Mouse (Mus musculus) limb, embryonic 14.5 days (tissue): ENCODE data around the gene Xrn1. TPM values are rescaled to one million over a fixed set of nuclear protein-coding genes. Genes with fewer than 3 reads are reported as not detected.

ENCODE experiments used
- ATAC-seq: fragments of 200-750 bp; cut with Nextera tagmentation; 2 replicates; pipeline ENCODE4 v1.8.0; 2017; ENCODE audit warnings: low read depth, moderate number of reproducible peaks, moderate TSS enrichment; ENCODE audit not compliant: low FRiP score
- DNase-seq: peaks from one replicate; pipeline ENCODE4 v3.0.0-alpha.2; 2015; ENCODE audit warnings: low spot score
- H3K27ac ChIP-seq: fragments of 300-500 bp; sonication (generic); replicated peaks from 2 replicates; pipeline ENCODE4 v1.5.1; 2014; ENCODE audit warnings: low read depth, mild to moderate bottlenecking, low read length, moderate library complexity, mixed read lengths
- H3K27me3 ChIP-seq: fragments of 300-500 bp; sonication (generic); 2 replicates; pipeline ENCODE4 v1.6.1; 2014; ENCODE audit warnings: low read length, mixed read lengths; ENCODE audit not compliant: control insufficient read depth, insufficient read depth
- H3K36me3 ChIP-seq: fragments of 300-500 bp; sonication (generic); 2 replicates; pipeline ENCODE4 v1.6.1; 2014; ENCODE audit warnings: mild to moderate bottlenecking, low read length, moderate library complexity, mixed read lengths; ENCODE audit not compliant: control insufficient read depth, insufficient read depth
- H3K4me1 ChIP-seq: fragments of 300-500 bp; sonication (generic); 2 replicates; pipeline ENCODE4 v1.6.1; 2014; ENCODE audit warnings: antibody characterized with exemption, low read length, mixed read lengths; ENCODE audit not compliant: control insufficient read depth, insufficient read depth
- H3K4me2 ChIP-seq: fragments of 300-500 bp; sonication (generic); replicated peaks from 2 replicates; pipeline ENCODE4 v1.6.1; 2014; ENCODE audit warnings: low read depth, mild to moderate bottlenecking, low read length, moderate library complexity; ENCODE audit not compliant: severe bottlenecking
- H3K4me3 ChIP-seq: fragments of 300-500 bp; sonication (generic); replicated peaks from 2 replicates; pipeline ENCODE4 v1.5.1; 2014; ENCODE audit warnings: low read length
- H3K9ac ChIP-seq: fragments of 300-500 bp; sonication (generic); 2 replicates; pipeline ENCODE4 v1.6.1; 2014; ENCODE audit warnings: mild to moderate bottlenecking, low read depth, low read length, moderate library complexity; ENCODE audit not compliant: severe bottlenecking
- H3K9me3 ChIP-seq: fragments of 300-500 bp; sonication (generic); 2 replicates; pipeline ENCODE4 v1.6.1; 2016; ENCODE audit warnings: low read length; ENCODE audit not compliant: control insufficient read depth
- POLR2A ChIP-seq: fragments of 200-500 bp; IDR thresholded peaks from 2 replicates; pipeline ENCODE4 v1.8.0; 2012; ENCODE audit warnings: inconsistent platforms, mild to moderate bottlenecking, moderate library complexity, borderline replicate concordance; ENCODE audit not compliant: insufficient read depth, insufficient read length; ENCODE audit errors: extremely low read depth
- WGBS: fragments of 180-500 bp; shearing (Covaris S2); extraction: QIAGEN DNeasy Blood & Tissue Kit; methylation state at CpG from one replicate; pipeline ENCODE4 v1.1.7; 2014; 5-methylcytosine and 5-hydroxymethylcytosine counted together
- polyA plus RNA-seq, 2 experiments: library from polyadenylated mRNA; depleted of rRNA in 1 of 2; stranded (reverse) in 1 of 2; unstranded in 1 of 2; fragments of >200 nt; fragmentation: Nextera tagmentation in 1 of 2; extraction: Ambion mirVana in 1 of 2; gene quantifications; 2 replicates each; pipeline versions ENCODE4 v1.2.1 to v1.2.3; 2012 to 2014

Gene Xrn1
- polyA plus RNA-seq, 2 experiments = 14.7 to 18.4 TPM

DNA sequence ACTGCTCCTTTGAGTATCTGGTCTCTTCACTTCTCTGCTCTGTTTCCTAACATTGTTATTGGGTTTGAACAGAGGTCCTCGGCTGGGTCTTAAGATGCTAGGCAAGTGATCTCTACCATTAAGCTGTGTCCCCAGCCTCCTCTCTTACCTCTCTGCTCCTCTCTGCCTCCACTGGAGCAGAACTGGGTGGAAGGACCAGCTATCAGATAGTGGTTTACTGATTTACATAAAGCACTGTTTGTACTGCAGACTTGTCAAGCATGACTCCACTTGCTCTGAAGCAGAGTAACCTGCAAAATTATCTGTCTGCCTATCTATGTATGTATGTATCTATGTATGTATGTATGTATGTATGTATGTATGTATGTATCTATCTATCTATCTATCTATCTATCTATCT lies 138.7 kb downstream of the Xrn1 start:
- no peak for ATAC-seq
- Histone ChIP-seq H3K9me3 (0 out of 2 replicates have a peak, but pooled peaks cover 4% of the 10 kb centered on the region), H3K4me3 (no peak overlapping the region), H3K9ac (no peak overlapping the region), H3K4me2 (no peak overlapping the region), H3K4me1 (no peaks in the 10 kb centered on the region), H3K27ac (no peak overlapping the region), H3K36me3 (no peaks in the 10 kb centered on the region), H3K27me3 (no peaks in the 10 kb centered on the region)
- no peak for DNase-seq
- no peak for TF ChIP-seq POLR2A
- WGBS = 88% methylated on average over 1 of the region's 1 CpGs

DNA sequence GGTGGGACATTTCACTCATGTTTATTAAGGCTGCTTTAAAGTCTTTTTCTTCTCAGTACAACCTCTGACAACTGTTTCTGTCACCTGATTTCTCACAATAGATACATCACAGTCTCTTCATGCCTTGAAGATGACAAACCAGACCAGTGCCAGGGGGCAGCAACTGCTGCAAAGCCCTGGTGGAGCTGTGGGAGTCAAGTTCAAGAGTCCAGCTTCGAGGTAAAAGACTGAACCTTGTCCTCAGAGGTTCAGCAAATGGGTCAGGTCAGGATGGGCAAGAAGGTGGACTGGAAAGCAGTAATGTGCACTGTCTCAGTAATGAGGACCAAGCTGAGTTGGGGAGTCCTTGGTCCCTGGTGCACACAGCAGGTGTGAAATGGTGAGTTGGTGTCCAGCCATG lies 139.8 kb downstream of the Xrn1 start:
- Histone ChIP-seq H3K27ac (no peak overlapping the region), H3K4me3 (no peak overlapping the region), H3K9ac (no peak overlapping the region), H3K36me3 (no peaks in the 10 kb centered on the region), H3K27me3 (no peaks in the 10 kb centered on the region), H3K9me3 (0 out of 2 replicates have a peak, but pooled peaks cover 6% of the 10 kb centered on the region), H3K4me2 (no peak overlapping the region), H3K4me1 (no peaks in the 10 kb centered on the region)
- 54% methylated on average over 1 of the region's 1 CpGs for WGBS
- TF ChIP-seq POLR2A = no peak
- no peak for DNase-seq
- ATAC-seq = no peak

DNA sequence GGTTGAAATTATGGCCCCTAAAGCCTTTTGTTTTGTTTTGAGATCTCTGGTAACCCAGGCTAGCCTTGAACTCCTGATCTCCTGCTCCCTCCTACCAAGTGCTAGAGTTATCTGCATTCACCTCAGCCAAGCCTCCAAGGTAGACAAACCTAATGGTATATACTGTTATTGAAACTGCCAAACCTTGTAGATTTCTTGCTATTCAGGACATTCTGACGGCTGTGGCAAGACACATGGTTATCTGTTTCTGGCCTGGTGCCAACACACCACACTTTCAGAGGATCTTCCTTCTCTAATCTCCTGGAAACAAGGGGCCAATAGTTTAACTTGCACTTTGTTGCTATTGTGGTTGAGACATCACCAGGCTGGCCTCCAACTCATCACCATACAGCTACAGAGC lies 140.6 kb downstream of the Xrn1 start:
- H3K36me3 ChIP-seq = no peaks in the 10 kb centered on the region
- H3K4me3 ChIP-seq = no peak overlapping the region
- no peak overlapping the region for H3K27ac ChIP-seq
- no peak for TF ChIP-seq POLR2A
- H3K4me1 ChIP-seq = no peaks in the 10 kb centered on the region
- no peak overlapping the region for H3K9ac ChIP-seq
- DNase-seq (no peak), ATAC-seq (no peak)
- no peak overlapping the region for H3K4me2 ChIP-seq
- peaks cover 14% of the 10 kb centered on the region; the same call in 1 of the 2 replicates for H3K9me3 ChIP-seq
- 90% methylated on average over 1 of the region's 1 CpGs for WGBS
- no peaks in the 10 kb centered on the region for H3K27me3 ChIP-seq

DNA sequence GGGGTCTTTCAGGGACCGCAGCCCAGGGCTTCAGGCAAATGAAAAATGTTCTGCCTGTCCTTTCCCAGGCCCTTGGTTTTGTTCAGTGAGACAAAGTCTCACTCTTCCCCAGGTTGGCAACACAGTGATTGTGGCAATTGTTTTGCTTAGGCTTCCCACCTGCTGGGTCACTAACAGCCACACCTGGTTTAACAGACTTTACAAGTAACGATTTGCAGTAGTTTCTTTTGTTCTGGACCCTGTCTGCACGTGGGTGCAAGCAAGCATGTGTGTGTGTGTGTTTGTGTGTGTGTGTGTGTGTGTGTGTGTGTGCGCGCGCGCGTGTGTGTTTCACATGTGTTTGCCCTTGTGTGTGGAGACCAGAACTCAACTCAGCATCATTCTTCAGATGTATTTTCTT lies 148.3 kb downstream of the Xrn1 start:
- no peak for ATAC-seq
- no peaks in the 10 kb centered on the region for H3K36me3 ChIP-seq
- H3K27ac ChIP-seq = no peak overlapping the region
- no peak overlapping the region for H3K4me3 ChIP-seq
- no peaks in the 10 kb centered on the region for H3K4me1 ChIP-seq
- H3K27me3 ChIP-seq = no peaks in the 10 kb centered on the region
- 80% methylated on average over 8 of the region's 8 CpGs for WGBS
- H3K9me3 ChIP-seq = peaks cover 10% of the 10 kb centered on the region; the same call in 1 of the 2 replicates
- TF ChIP-seq POLR2A = no peak
- H3K9ac ChIP-seq = no peak overlapping the region
- DNase-seq = no peak
- H3K4me2 ChIP-seq = no peak overlapping the region

Other genes with a start within 250 kb of the Xrn1 start
- gene Trpc1, start 204.4 kb upstream of the Xrn1 start, polyA plus RNA-seq (2012; rRNA removed) = 3.4 and 3.6 TPM in 2 replicates
- 2.7 and 2.9 TPM in 2 replicates for gene Trpc1, start 204.4 kb upstream of the Xrn1 start, polyA plus RNA-seq (2014; fragmentation: Nextera tagmentation; extraction: Ambion mirVana)
- 0.69 and 0.95 TPM in 2 replicates for gene Pls1, start 109.4 kb upstream of the Xrn1 start, polyA plus RNA-seq (2012; rRNA removed)
- gene Pls1, start 109.4 kb upstream of the Xrn1 start, polyA plus RNA-seq (2014; fragmentation: Nextera tagmentation; extraction: Ambion mirVana) = 1.8 TPM in 2 replicates
- gene Atr, start 97.2 kb upstream of the Xrn1 start, polyA plus RNA-seq (2012; rRNA removed) = 12.8 and 14.0 TPM in 2 replicates
- 14.9 and 17.0 TPM in 2 replicates for gene Atr, start 97.2 kb upstream of the Xrn1 start, polyA plus RNA-seq (2014; fragmentation: Nextera tagmentation; extraction: Ambion mirVana)
- 8.4 and 8.6 TPM in 2 replicates for gene Gk5, start 164.6 kb downstream of the Xrn1 start, polyA plus RNA-seq (2012; rRNA removed)
- 5.8 and 6.4 TPM in 2 replicates for gene Gk5, start 164.6 kb downstream of the Xrn1 start, polyA plus RNA-seq (2014; fragmentation: Nextera tagmentation; extraction: Ambion mirVana)
- gene Tfdp2, start 241.5 kb downstream of the Xrn1 start, polyA plus RNA-seq (2012; rRNA removed) = 15.5 and 15.9 TPM in 2 replicates
- 33.0 and 37.9 TPM in 2 replicates for gene Tfdp2, start 241.5 kb downstream of the Xrn1 start, polyA plus RNA-seq (2014; fragmentation: Nextera tagmentation; extraction: Ambion mirVana)